Mouse (Mus musculus) bone marrow macrophage, adult 2 months (primary cell): ENCODE data around the gene Ppfia2.

Source experiments
- CTCF ChIP-seq: IDR thresholded peaks from 2 replicates; pipeline ENCODE4 v1.5.1; 2012; ENCODE audit warnings: low read depth, mild to moderate bottlenecking, low read length, moderate library complexity
- POLR2A ChIP-seq: IDR thresholded peaks from 2 replicates; pipeline ENCODE4 v1.6.1; 2012; ENCODE audit warnings: mild to moderate bottlenecking, low read depth, low read length, borderline replicate concordance

DNA sequence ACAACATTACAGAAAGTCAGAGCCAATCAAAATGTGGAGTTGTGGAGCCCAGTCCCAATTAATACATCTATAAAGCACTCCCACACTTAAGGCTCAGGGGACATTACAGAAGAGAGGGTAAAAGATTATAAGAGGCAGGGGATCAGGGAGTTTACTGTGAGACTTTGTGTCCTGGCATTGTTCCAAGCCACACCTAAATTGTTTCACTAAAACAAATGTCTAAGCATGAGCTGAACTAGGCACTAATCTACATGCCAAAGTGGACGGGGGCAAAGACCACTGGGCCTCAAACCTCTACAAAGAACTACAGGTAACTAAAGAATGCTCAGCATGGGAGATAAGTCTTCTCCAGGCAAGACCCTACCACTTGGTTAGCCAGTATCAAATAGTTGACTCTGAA lies 148.1 kb downstream of the Ppfia2 start:
- TF ChIP-seq CTCF = no peak
- no peak for TF ChIP-seq POLR2A
